Mouse (Mus musculus): ENCODE results near the gene Pms2. TPM values are rescaled to one million over a fixed set of nuclear protein-coding genes. Genes with fewer than 3 reads are reported as not detected.

Gene Pms2
- polyA plus RNA-seq, 2 experiments = 6.7 to 13.6 TPM

GRCm38 (mm10) chr5:143906429-143906828 lies 3.3 kb upstream of the Pms2 start:
- H3K27ac ChIP-seq = no peak overlapping the region
- DNase-seq (ENCODE audit: low read depth in 3 of 3, low spot score in 3 of 3) (no peak), ATAC-seq (ENCODE audit: insufficient read depth) (no peak)
- H3K9ac ChIP-seq (replicated peaks) = no peak overlapping the region
- TF ChIP-seq CTCF (IDR thresholded peaks at IDR 0.05; ENCODE audit: low read depth) = no peak
- TF ChIP-seq EP300 (IDR thresholded peaks at IDR 0.05; ENCODE audit: low read depth) = no peak
- H3K27me3 ChIP-seq (ENCODE audit: control insufficient read depth, insufficient read depth, low read length) = no peaks in the 10 kb centered on the region
- H3K36me3 ChIP-seq (replicated peaks; ENCODE audit: control insufficient read depth, insufficient read depth, low read depth) = peaks cover 41% of the 10 kb centered on the region
- no peaks in the 10 kb centered on the region for H3K9me3 ChIP-seq (ENCODE audit: control insufficient read depth, low read length)
- H3K4me1 ChIP-seq (replicated peaks; ENCODE audit: control insufficient read depth in 2 of 2, insufficient read depth in 2 of 2, low read length in 1 of 2) = peaks cover 16 to 31% of the 10 kb centered on the region in 2 experiments
- 80% methylated on average over 8 of the region's 8 CpGs for WGBS (ENCODE audit: insufficient replicate concordance)
- H3K4me3 ChIP-seq (ENCODE audit: insufficient read depth in 1 of 2, low read depth in 2 of 2, low read length in 2 of 2) = no peak overlapping the region
- no peak overlapping the region for H3K4me2 ChIP-seq (ENCODE audit: low read depth)

GRCm38 (mm10) chr5:143908926-143909325 lies 838 bp upstream of the Pms2 start:
- peaks cover 20% of the 10 kb centered on the region for H3K36me3 ChIP-seq (replicated peaks; ENCODE audit: control insufficient read depth, insufficient read depth, low read depth)
- no peaks in the 10 kb centered on the region for H3K9me3 ChIP-seq (ENCODE audit: control insufficient read depth, low read length)
- H3K4me2 ChIP-seq (ENCODE audit: low read depth) = peak overlapping the region; percentile 99
- ATAC-seq (ENCODE audit: insufficient read depth) (peak; percentile 31; the same call in 1 of the 2 replicates), DNase-seq (ENCODE audit: low read depth in 3 of 3, low spot score in 3 of 3) (peak in 2 of 3 experiments; percentile 38 to 41)
- under 1% methylated on average over 9 of the region's 9 CpGs for WGBS (ENCODE audit: insufficient replicate concordance)
- peak overlapping the region; percentile 85 for H3K9ac ChIP-seq (replicated peaks)
- H3K27me3 ChIP-seq (ENCODE audit: control insufficient read depth, insufficient read depth, low read length) = no peaks in the 10 kb centered on the region
- TF ChIP-seq EP300 (IDR thresholded peaks at IDR 0.05; ENCODE audit: low read depth) (no peak), CTCF (IDR thresholded peaks at IDR 0.05; ENCODE audit: low read depth) (no peak)
- H3K4me3 ChIP-seq (ENCODE audit: insufficient read depth in 1 of 2, low read depth in 2 of 2, low read length in 2 of 2) = peak overlapping the region; percentile 69 to 84
- H3K27ac ChIP-seq = peak overlapping the region; percentile 93
- H3K4me1 ChIP-seq (replicated peaks; ENCODE audit: control insufficient read depth in 2 of 2, insufficient read depth in 2 of 2, low read length in 1 of 2) = peaks cover 16 to 21% of the 10 kb centered on the region in 2 experiments

GRCm38 (mm10) chr5:143916221-143916620 lies 6.5 kb downstream of the Pms2 start:
- WGBS (ENCODE audit: insufficient replicate concordance) = 88% methylated on average over 9 of the region's 9 CpGs
- Histone ChIP-seq H3K9me3 (ENCODE audit: control insufficient read depth, low read length) (no peaks in the 10 kb centered on the region), H3K4me2 (ENCODE audit: low read depth) (no peak overlapping the region), H3K4me3 (ENCODE audit: insufficient read depth in 1 of 2, low read depth in 2 of 2, low read length in 2 of 2) (no peak overlapping the region), H3K9ac (replicated peaks) (no peak overlapping the region), H3K36me3 (replicated peaks; ENCODE audit: control insufficient read depth, insufficient read depth, low read depth) (peaks cover 47% of the 10 kb centered on the region), H3K27me3 (ENCODE audit: control insufficient read depth, insufficient read depth, low read length) (no peaks in the 10 kb centered on the region), H3K4me1 (replicated peaks; ENCODE audit: control insufficient read depth in 2 of 2, insufficient read depth in 2 of 2, low read length in 1 of 2) (peaks cover 0 to under 1% of the 10 kb centered on the region in 2 experiments; a peak in 2 of 4 replicates), H3K27ac (no peak overlapping the region)
- ATAC-seq (ENCODE audit: insufficient read depth) (no peak), DNase-seq (ENCODE audit: low read depth in 3 of 3, low spot score in 3 of 3) (no peak)
- TF ChIP-seq EP300 (IDR thresholded peaks at IDR 0.05; ENCODE audit: low read depth) (no peak), CTCF (IDR thresholded peaks at IDR 0.05; ENCODE audit: low read depth) (no peak)

GRCm38 (mm10) chr5:143917418-143917817 lies 7.7 kb downstream of the Pms2 start:
- H3K36me3 ChIP-seq (replicated peaks; ENCODE audit: control insufficient read depth, insufficient read depth, low read depth) = peaks cover 55% of the 10 kb centered on the region
- no peaks in the 10 kb centered on the region for H3K27me3 ChIP-seq (ENCODE audit: control insufficient read depth, insufficient read depth, low read length)
- H3K9ac ChIP-seq (replicated peaks) = no peak overlapping the region
- H3K27ac ChIP-seq = no peak overlapping the region
- H3K9me3 ChIP-seq (ENCODE audit: control insufficient read depth, low read length) = no peaks in the 10 kb centered on the region
- no peak overlapping the region for H3K4me3 ChIP-seq (ENCODE audit: insufficient read depth in 1 of 2, low read depth in 2 of 2, low read length in 2 of 2)
- H3K4me2 ChIP-seq (ENCODE audit: low read depth) = no peak overlapping the region
- DNase-seq (ENCODE audit: low read depth in 3 of 3, low spot score in 3 of 3) (peak; percentile 41 to 51 (median 50)), ATAC-seq (ENCODE audit: insufficient read depth) (no peak)
- no peak for TF ChIP-seq EP300 (IDR thresholded peaks at IDR 0.05; ENCODE audit: low read depth)
- peak; percentile 78 for TF ChIP-seq CTCF (IDR thresholded peaks at IDR 0.05; ENCODE audit: low read depth)
- no peaks in the 10 kb centered on the region for H3K4me1 ChIP-seq (replicated peaks; ENCODE audit: control insufficient read depth in 2 of 2, insufficient read depth in 2 of 2, low read length in 1 of 2)
- WGBS (ENCODE audit: insufficient replicate concordance) = 57% methylated on average over 5 of the region's 5 CpGs

GRCm38 (mm10) chr5:143918120-143918519 lies 8.4 kb downstream of the Pms2 start:
- DNase-seq (ENCODE audit: low read depth in 3 of 3, low spot score in 3 of 3) = no peak
- Histone ChIP-seq H3K4me2 (ENCODE audit: low read depth) (no peak overlapping the region), H3K27ac (no peak overlapping the region), H3K4me1 (replicated peaks; ENCODE audit: control insufficient read depth in 2 of 2, insufficient read depth in 2 of 2, low read length in 1 of 2) (no peaks in the 10 kb centered on the region), H3K4me3 (ENCODE audit: insufficient read depth in 1 of 2, low read depth in 2 of 2, low read length in 2 of 2) (no peak overlapping the region), H3K9ac (replicated peaks) (no peak overlapping the region), H3K9me3 (ENCODE audit: control insufficient read depth, low read length) (no peaks in the 10 kb centered on the region), H3K36me3 (replicated peaks; ENCODE audit: control insufficient read depth, insufficient read depth, low read depth) (peaks cover 61% of the 10 kb centered on the region), H3K27me3 (ENCODE audit: control insufficient read depth, insufficient read depth, low read length) (no peaks in the 10 kb centered on the region)
- ATAC-seq (ENCODE audit: insufficient read depth) = no peak
- TF ChIP-seq CTCF (IDR thresholded peaks at IDR 0.05; ENCODE audit: low read depth) (no peak), EP300 (IDR thresholded peaks at IDR 0.05; ENCODE audit: low read depth) (no peak)
- WGBS (ENCODE audit: insufficient replicate concordance) = 84% methylated on average over 3 of the region's 3 CpGs

Data from liver, embryonic 14.5 days (tissue).